Mouse (Mus musculus): ENCODE results near the gene Gm4884.
"Not testable (repeated sequence)": the region's sequence is repeated elsewhere in the genome, so short reads cannot be mapped to it uniquely, and the experiment has no call there.

Gm4884 gene

DNA sequence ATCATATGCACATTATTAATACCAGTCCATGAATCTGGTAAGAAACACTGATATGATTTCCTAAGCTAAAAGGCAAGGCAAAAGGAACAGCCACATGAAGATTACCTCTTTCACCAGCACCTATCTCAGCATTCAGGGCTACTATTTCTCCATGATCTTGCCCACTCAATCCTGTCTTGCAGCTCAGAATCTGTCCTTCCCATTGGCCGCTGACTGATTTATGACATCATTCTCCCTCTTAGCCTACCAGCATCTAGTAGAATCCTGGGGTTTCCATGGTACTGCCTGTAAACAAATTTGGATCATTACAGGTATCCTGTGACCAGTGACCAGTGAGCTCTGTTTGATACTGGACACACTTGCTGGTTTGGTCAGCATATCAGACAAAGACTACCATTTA is at the start of gene Gm4884:
TSS of gene Gm4884 (plus strand) at position 301 of the 400 bp plus-strand sequence.
- not testable (repeated sequence) for DNase-seq

DNA sequence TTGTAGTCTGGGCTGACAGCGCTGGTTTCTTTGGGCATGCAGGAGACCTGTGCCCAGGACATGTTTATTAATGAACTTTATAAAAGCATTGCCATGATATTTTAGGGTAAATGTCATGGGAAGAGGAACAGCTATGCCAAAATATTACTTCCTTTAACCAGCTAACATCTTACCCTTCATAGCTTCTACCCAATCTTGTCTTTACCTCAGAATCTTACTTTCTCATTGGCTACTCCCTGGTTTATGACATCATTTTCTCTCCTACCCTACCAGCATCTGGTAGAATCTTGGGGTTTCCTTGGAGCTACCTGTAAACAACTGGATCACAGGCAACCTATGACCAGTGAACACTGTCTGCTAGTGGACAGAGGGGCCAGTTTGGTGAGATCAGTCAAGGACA is 45.3 kb upstream of the Gm4884 start, which contains the start of gene 4930433I11Rik:
TSS of gene 4930433I11Rik (plus strand) at position 301 of the 400 bp plus-strand sequence.
- DNase-seq: no peak

DNA sequence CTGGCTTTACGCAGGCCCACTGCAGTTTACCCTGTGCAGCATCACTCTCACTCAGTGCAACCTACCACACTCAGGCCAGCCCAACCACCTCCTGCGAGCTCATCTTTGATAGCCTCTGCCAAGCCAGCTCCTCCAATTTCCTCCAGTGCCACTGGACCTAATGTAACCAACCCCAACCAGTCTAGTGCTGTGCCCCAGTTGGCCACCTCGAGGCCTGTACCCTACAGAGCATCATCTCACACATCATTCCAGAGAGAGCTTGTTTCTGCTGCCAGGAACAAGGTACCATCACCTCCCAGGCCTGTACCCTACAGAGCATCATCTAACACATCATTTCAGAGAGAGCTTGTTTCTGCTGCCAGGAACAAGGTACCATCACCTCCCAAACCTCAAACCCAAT is 11.5 kb downstream of the Gm4884 start:
- DNase-seq: not testable (repeated sequence)
